Mouse (Mus musculus) brain, adult 10 weeks (tissue): ENCODE data around the gene Zfp759. TPM values are rescaled to one million over a fixed set of nuclear protein-coding genes. Genes with fewer than 3 reads are reported as not detected.

Experiments
- polyA plus RNA-seq: library from polyadenylated mRNA; stranded (reverse); fragments of 350-450 nt; fragmentation: Illumina TruSeq; extraction: RNeasy Lipid Tissue Mini Kit (QIAGEN cat#74804); gene quantifications from one replicate; pipeline ENCODE4 v1.2.3, GENCODE M21; 2015; ENCODE audit warnings: low read depth, low replicate concordance

Gene Zfp759
- 5.8 TPM for polyA plus RNA-seq

DNA sequence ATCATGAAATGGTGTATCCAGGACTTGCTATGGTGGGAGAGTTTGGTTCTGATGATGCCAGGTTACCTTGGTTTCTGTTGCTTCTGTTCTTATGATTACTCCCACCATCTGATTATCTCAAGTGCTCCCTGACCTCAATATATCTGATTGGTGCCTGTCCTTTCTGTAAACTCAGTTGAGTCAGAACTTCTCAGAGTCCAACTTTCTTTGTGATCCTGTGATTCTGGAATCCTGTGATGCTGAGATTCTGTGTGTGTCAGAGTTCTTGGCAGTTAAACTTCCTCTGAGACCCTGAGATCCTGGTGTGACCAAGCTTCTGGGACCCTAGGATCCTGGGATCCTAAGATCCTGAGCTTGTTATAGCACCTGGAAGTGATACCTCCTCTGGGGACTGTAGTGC lies at the start of gene Zfp759:
Zfp759 (plus strand) TSS at position 301 of the 400 bp plus-strand sequence.

DNA sequence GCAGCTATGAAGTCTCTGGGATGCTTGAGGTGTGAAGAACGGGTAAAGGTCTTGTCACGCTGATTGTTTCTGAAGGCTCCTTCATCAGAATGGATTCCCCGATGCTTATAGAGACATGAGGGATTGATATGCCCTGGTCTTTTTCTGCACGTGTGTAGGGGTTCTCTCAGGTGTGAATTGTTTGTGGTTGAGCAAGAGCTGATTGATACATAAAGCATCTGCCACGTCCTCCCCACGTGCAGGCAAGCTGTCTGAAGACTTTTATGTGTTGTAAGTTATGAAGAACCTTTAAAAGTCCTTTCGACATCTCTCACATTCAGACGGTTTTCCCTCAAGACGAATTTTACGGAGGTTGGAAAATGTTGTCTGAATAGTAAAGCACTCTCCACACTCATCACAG lies 23.6 kb upstream of the Zfp759 start, which contains the start of gene Zfp708:
Zfp708 (minus strand) TSS at position 101 of the 400 bp plus-strand sequence.

DNA sequence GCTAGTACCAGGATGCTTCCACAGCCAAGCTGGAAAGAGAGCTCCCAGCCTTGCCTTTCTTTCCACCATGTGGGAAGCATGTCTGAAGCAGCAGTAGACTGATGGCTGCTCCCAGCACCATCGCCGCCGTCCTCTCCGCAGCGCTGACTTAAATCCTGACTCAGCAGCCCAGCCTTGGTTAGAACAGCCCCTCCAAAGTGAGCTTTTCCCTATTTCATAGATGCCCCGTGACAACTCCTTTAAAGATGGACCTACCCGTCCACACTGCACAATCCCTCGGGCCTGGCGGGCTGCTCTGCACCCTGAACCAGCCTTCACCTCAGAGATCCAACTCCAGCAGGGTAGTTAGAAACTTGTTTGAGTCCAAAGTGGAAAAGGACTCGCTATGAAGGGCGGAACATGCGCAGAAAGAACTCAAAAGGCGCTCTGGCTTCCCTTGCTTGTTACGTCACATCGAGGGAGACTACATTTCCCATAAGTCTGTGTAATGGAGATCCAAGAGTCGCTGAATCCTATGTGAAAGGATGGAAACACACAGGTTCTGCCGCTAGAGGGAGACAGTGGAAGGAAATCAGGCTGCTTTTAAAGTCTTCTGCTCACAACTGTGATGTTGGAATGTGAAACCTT lies 13.2 kb upstream of the Zfp759 start, which contains the start of gene Gm28557:
Gm28557 (minus strand) TSS at position 411 of the 627 bp plus-strand sequence.

DNA sequence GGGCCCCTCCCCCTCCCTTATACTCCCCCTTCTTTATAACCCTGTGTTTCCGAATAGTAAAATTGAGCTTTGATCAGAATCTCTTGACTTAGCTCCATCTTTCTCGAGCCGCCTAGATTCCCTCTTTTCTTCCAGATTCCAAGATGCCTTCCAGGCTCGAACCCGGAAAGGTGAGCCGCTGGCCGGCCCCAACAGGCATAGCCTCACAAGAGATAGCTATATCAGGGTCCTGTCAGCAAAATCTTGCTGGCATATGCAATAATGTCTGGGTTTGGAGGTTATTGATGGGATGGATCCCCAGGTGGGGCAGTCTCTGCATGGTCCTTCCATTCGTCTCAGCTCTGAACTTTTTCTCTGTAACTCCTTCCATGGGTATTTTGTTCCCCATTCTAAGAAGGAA lies 5.3 kb upstream of the Zfp759 start, which contains the start of gene Rslcan18:
Rslcan18 (minus strand) TSS at position 101 of the 400 bp plus-strand sequence.

DNA sequence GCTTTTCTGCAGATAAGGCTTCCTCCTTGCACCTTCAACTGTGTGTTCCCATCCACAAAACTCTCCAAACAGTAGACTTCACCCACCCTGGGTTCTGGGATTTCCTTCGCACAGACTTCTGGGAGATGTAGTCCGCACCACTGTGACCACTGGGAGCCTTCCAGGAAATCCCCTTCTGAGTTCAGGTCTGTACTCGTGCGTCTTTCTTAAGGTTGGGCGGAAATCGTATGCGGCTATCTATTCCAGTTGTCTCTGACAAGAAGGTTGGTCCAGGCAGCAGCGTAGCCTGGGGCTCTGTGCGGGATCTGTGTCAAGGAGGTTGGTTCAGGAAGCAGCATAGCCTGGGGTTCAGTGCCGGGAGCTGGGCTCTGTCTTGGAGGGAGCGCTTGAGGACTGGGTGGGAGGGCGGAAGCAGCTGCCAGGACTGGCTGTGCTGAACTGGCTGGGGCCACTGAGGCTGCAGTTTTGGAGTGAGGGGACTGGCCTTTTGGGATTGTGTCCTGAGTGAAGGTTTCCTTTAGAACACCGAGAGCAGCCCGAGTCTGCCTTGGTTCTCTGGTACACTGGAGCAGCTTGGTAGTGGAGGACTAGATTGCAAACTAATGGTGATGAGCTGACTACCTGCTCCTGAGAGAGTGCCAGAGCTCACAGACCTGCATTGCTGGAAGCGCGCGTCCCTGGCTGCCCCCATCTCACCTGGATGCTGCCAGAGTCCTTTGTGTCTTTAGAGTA lies 51.7 kb downstream of the Zfp759 start, which contains the start of gene Rsl1:
Rsl1 (plus strand) TSS at position 192 of the 732 bp plus-strand sequence.

Other genes with a start within 250 kb of the Zfp759 start
- gene Gm10767, start 216.7 kb upstream of the Zfp759 start, polyA plus RNA-seq: 3.9 TPM
- 5.4 TPM for gene Zfp712, start 60.5 kb upstream of the Zfp759 start, polyA plus RNA-seq
- gene Zfp708, start 23.7 kb upstream of the Zfp759 start, polyA plus RNA-seq: 3.4 TPM
- gene Gm28557, start 13.1 kb upstream of the Zfp759 start, polyA plus RNA-seq: 2.0 TPM
- gene Rslcan18, start 5.4 kb upstream of the Zfp759 start, polyA plus RNA-seq: not detected
- 7.1 TPM for gene Rsl1, start 51.5 kb downstream of the Zfp759 start, polyA plus RNA-seq
- 2.7 TPM for gene Zfp455, start 72.8 kb downstream of the Zfp759 start, polyA plus RNA-seq
- gene Zfp458, start 156.8 kb downstream of the Zfp759 start, polyA plus RNA-seq: 6.0 TPM
- gene Zfp457, start 184.8 kb downstream of the Zfp759 start, polyA plus RNA-seq: 0.83 TPM
- gene Zfp595, start 210.9 kb downstream of the Zfp759 start, polyA plus RNA-seq: 2.9 TPM
- gene Gm28044, start 238.9 kb downstream of the Zfp759 start, polyA plus RNA-seq: not detected
- gene Zfp953, start 238.9 kb downstream of the Zfp759 start, polyA plus RNA-seq: 1.3 TPM